Mouse (Mus musculus) lung, embryonic 14.5 days (tissue): ENCODE measurements around the gene Gas2l2. TPM values are rescaled to one million over a fixed set of nuclear protein-coding genes. Genes with fewer than 3 reads are reported as not detected.

Experiments used
- ATAC-seq: fragments of 200-750 bp; cut with Nextera tagmentation; 2 replicates; pipeline ENCODE4 v1.8.0; 2017; ENCODE audit warnings: mild to moderate bottlenecking, moderate TSS enrichment, moderate library complexity; ENCODE audit not compliant: insufficient read depth
- DNase-seq: peaks from one replicate; pipeline ENCODE4 v3.0.0-alpha.2; 2015
- H3K27ac ChIP-seq: fragments of 300-500 bp; sonication (generic); 2 replicates; pipeline ENCODE4 v1.5.1; 2014; ENCODE audit warnings: low read depth, mild to moderate bottlenecking, moderate library complexity
- H3K27me3 ChIP-seq: fragments of 300-500 bp; sonication (generic); 2 replicates; pipeline ENCODE4 v1.6.1; 2014; ENCODE audit warnings: low read length, control low read depth; ENCODE audit not compliant: insufficient read depth
- H3K36me3 ChIP-seq: fragments of 300-500 bp; sonication (generic); 2 replicates; pipeline ENCODE4 v1.6.1; 2014; ENCODE audit warnings: control low read depth; ENCODE audit not compliant: insufficient read depth
- H3K4me1 ChIP-seq: fragments of 300-500 bp; sonication (generic); 2 replicates; pipeline ENCODE4 v1.6.1; 2014; ENCODE audit warnings: antibody characterized with exemption, control low read depth; ENCODE audit not compliant: insufficient read depth
- H3K4me2 ChIP-seq: fragments of 300-500 bp; sonication (generic); 2 replicates; pipeline ENCODE4 v1.6.1; 2014; ENCODE audit warnings: mild to moderate bottlenecking
- H3K4me3 ChIP-seq: fragments of 300-500 bp; sonication (generic); 2 replicates; pipeline ENCODE4 v1.5.1; 2014; ENCODE audit warnings: low read depth, low read length
- H3K9ac ChIP-seq: fragments of 300-500 bp; sonication (generic); 2 replicates; pipeline ENCODE4 v1.6.1; 2014
- H3K9me3 ChIP-seq: fragments of 300-500 bp; sonication (generic); 2 replicates; pipeline ENCODE4 v1.6.1; 2016; ENCODE audit warnings: low read depth, low read length, control low read depth
- CTCF ChIP-seq: IDR thresholded peaks from 2 replicates; pipeline ENCODE4 v1.5.1; 2016; ENCODE audit warnings: antibody characterized with exemption, low read depth
- WGBS: fragments of 180-500 bp; shearing (Covaris S2); extraction: QIAGEN DNeasy Blood & Tissue Kit; methylation state at CpG from one replicate; pipeline ENCODE4 v1.1.7; 2014; 5-methylcytosine and 5-hydroxymethylcytosine counted together
- polyA plus RNA-seq: library from polyadenylated mRNA; unstranded; fragments of >200 nt; fragmentation: Nextera tagmentation; extraction: Ambion mirVana; gene quantifications from 2 replicates; pipeline ENCODE4 v1.2.1, GENCODE M21; 2014

The Gas2l2 gene
- polyA plus RNA-seq, 1 experiment from 2014 or later = not detected

GRCm38 (mm10) chr11:83451281-83451680 lies 22.0 kb upstream of the Gas2l2 start:
- H3K36me3 ChIP-seq = no peaks in the 10 kb centered on the region
- H3K4me3 ChIP-seq = no peak overlapping the region

GRCm38 (mm10) chr11:83450550-83450949 lies 21.3 kb upstream of the Gas2l2 start:
- no peaks in the 10 kb centered on the region for H3K36me3 ChIP-seq
- DNase-seq (no peak), ATAC-seq (no peak)
- TF ChIP-seq CTCF = no peak
- H3K27ac ChIP-seq = no peak overlapping the region
- peaks cover 4% of the 10 kb centered on the region for H3K27me3 ChIP-seq
- peaks cover 23% of the 10 kb centered on the region for H3K4me1 ChIP-seq
- 30% methylated on average over 1 of the region's 1 CpGs for WGBS
- H3K9ac ChIP-seq = no peak overlapping the region
- no peaks in the 10 kb centered on the region for H3K9me3 ChIP-seq
- no peak overlapping the region for H3K4me2 ChIP-seq
- no peak overlapping the region for H3K4me3 ChIP-seq

More at GRCm38 (mm10) chr11:83451281-83451680, 22.0 kb upstream of the Gas2l2 start:
- peaks cover 23% of the 10 kb centered on the region for H3K4me1 ChIP-seq
- H3K4me2 ChIP-seq = no peak overlapping the region
- no peak overlapping the region for H3K27ac ChIP-seq
- DNase-seq = no peak
- H3K9ac ChIP-seq = no peak overlapping the region
- H3K27me3 ChIP-seq = peaks cover 3% of the 10 kb centered on the region; the same call in 1 of the 2 replicates
- no peak for TF ChIP-seq CTCF
- no peak for ATAC-seq
- no peaks in the 10 kb centered on the region for H3K9me3 ChIP-seq
- WGBS = 83% methylated on average over 10 of the region's 10 CpGs

- Histone ChIP-seq H3K36me3 (no peaks in the 10 kb centered on the region), H3K9me3 (no peaks in the 10 kb centered on the region), H3K4me1 (peaks cover 19% of the 10 kb centered on the region), H3K9ac (no peak overlapping the region), H3K27me3 (peaks cover 16% of the 10 kb centered on the region), H3K4me3 (no peak overlapping the region), H3K4me2 (no peak overlapping the region), H3K27ac (peak overlapping the region; percentile 28; the same call in 1 of the 2 replicates)
- TF ChIP-seq CTCF = no peak
- ATAC-seq (no peak), DNase-seq (no peak)
- WGBS = 26% methylated on average over 4 of the region's 4 CpGs
Measured at GRCm38 (mm10) chr11:83449298-83449697, 20.0 kb upstream of the Gas2l2 start.

- 0 out of 2 replicates have a peak overlapping the region, but pooled peaks have one; percentile 4 for H3K27ac ChIP-seq
- H3K9me3 ChIP-seq = no peaks in the 10 kb centered on the region
- no peak overlapping the region for H3K4me3 ChIP-seq
- TF ChIP-seq CTCF = no peak
- H3K9ac ChIP-seq = no peak overlapping the region
- H3K4me2 ChIP-seq = no peak overlapping the region
- H3K27me3 ChIP-seq = peaks cover 20% of the 10 kb centered on the region
- DNase-seq (peak; percentile 72), ATAC-seq (peak; percentile 33; the same call in 1 of the 2 replicates)
- H3K36me3 ChIP-seq = no peaks in the 10 kb centered on the region
- H3K4me1 ChIP-seq = peaks cover 19% of the 10 kb centered on the region
Measured at GRCm38 (mm10) chr11:83448927-83449236, 19.6 kb upstream of the Gas2l2 start.

GRCm38 (mm10) chr11:83448021-83448926 lies 19.0 kb upstream of the Gas2l2 start:
- DNase-seq = peak; percentile 78
- H3K9me3 ChIP-seq = no peaks in the 10 kb centered on the region
- peaks cover 26% of the 10 kb centered on the region for H3K27me3 ChIP-seq
- WGBS = 24% methylated on average over 16 of the region's 16 CpGs
- peak; percentile 61 for ATAC-seq
- peak overlapping the region; percentile 4; the same call in 1 of the 2 replicates for H3K27ac ChIP-seq
- no peak for TF ChIP-seq CTCF
- peaks cover 19% of the 10 kb centered on the region for H3K4me1 ChIP-seq
- H3K9ac ChIP-seq = no peak overlapping the region
- H3K4me2 ChIP-seq = no peak overlapping the region
- no peak overlapping the region for H3K4me3 ChIP-seq
- H3K36me3 ChIP-seq = no peaks in the 10 kb centered on the region

- H3K4me2 ChIP-seq = no peak overlapping the region
- no peaks in the 10 kb centered on the region for H3K36me3 ChIP-seq
- TF ChIP-seq CTCF = no peak
- peaks cover 31% of the 10 kb centered on the region for H3K27me3 ChIP-seq
- H3K27ac ChIP-seq = no peak overlapping the region; the same call in 1 of the 2 replicates
- ATAC-seq (peak; percentile 3; the same call in 1 of the 2 replicates), DNase-seq (no peak)
- no peak overlapping the region for H3K4me3 ChIP-seq
- peaks cover 19% of the 10 kb centered on the region for H3K4me1 ChIP-seq
- H3K9me3 ChIP-seq = no peaks in the 10 kb centered on the region
- H3K9ac ChIP-seq = no peak overlapping the region
- 45% methylated on average over 10 of the region's 10 CpGs for WGBS
Measured at GRCm38 (mm10) chr11:83447612-83448011, 18.4 kb upstream of the Gas2l2 start.

- peak; percentile 12; the same call in 1 of the 2 replicates for TF ChIP-seq CTCF
- H3K4me2 ChIP-seq = peak overlapping the region; percentile 45
- H3K27me3 ChIP-seq = peaks cover 48% of the 10 kb centered on the region
- no peaks in the 10 kb centered on the region for H3K36me3 ChIP-seq
- no peak overlapping the region for H3K27ac ChIP-seq
- H3K9me3 ChIP-seq = no peaks in the 10 kb centered on the region
- no peak for DNase-seq
- 26% methylated on average over 19 of the region's 19 CpGs for WGBS
- ATAC-seq = no peak
- peak overlapping the region; percentile 16; the same call in 1 of the 2 replicates for H3K9ac ChIP-seq
- peak overlapping the region; percentile 24 for H3K4me3 ChIP-seq
- peaks cover 19% of the 10 kb centered on the region for H3K4me1 ChIP-seq
Measured at GRCm38 (mm10) chr11:83445001-83445400, 15.7 kb upstream of the Gas2l2 start.
